Mouse (Mus musculus) granulocyte monocyte progenitor cell, adult 5-6 weeks (primary cell): ENCODE measurements at regions not wholly inside any gene's neighbourhood (a gene's known extent, or its start where the extent isn't known, plus 50 kb on each side); places are given as distances from the start of the nearest gene placed in this dataset.

Experiments used
- ATAC-seq: replicated peaks from 2 replicates; pipeline ENCODE4 v1.8.0; 2016; ENCODE audit warnings: mild to moderate bottlenecking, moderate TSS enrichment, inconsistent platforms; ENCODE audit not compliant: poor library complexity, severe bottlenecking

GRCm38 (mm10) chr1:35708176-35708788, 359.9 kb upstream of the Hs6st1 start:
- no peak for ATAC-seq

GRCm38 (mm10) chr1:35709214-35709613, 359.0 kb upstream of the Hs6st1 start:
- ATAC-seq = no peak

- no peak for ATAC-seq
These were observed 354.2 kb upstream of the Hs6st1 start for GRCm38 (mm10) chr1:35713961-35714360.

- no peak for ATAC-seq
These were observed 352.3 kb upstream of the Hs6st1 start for GRCm38 (mm10) chr1:35715931-35716330.

- no peak for ATAC-seq
These were observed 351.0 kb upstream of the Hs6st1 start for GRCm38 (mm10) chr1:35717166-35717565.

GRCm38 (mm10) chr1:35717659-35718058, 350.5 kb upstream of the Hs6st1 start:
- no peak for ATAC-seq

GRCm38 (mm10) chr1:35720063-35720462, 348.1 kb upstream of the Hs6st1 start:
- ATAC-seq = no peak

GRCm38 (mm10) chr1:35724366-35724900, 343.8 kb upstream of the Hs6st1 start:
- no peak for ATAC-seq

GRCm38 (mm10) chr1:35726596-35726995, 341.6 kb upstream of the Hs6st1 start:
- ATAC-seq = peak; percentile 52; the same call in 1 of the 2 replicates

- no peak for ATAC-seq
These were observed 340.8 kb upstream of the Hs6st1 start for GRCm38 (mm10) chr1:35727310-35727990.

GRCm38 (mm10) chr1:35729785-35730295, 338.4 kb upstream of the Hs6st1 start:
- ATAC-seq = no peak

GRCm38 (mm10) chr1:35730309-35730708, 337.9 kb upstream of the Hs6st1 start:
- no peak for ATAC-seq

GRCm38 (mm10) chr1:35736247-35736646, 332.0 kb upstream of the Hs6st1 start:
- ATAC-seq = no peak

- ATAC-seq = no peak
These were observed 318.6 kb upstream of the Hs6st1 start for GRCm38 (mm10) chr1:35749603-35750002.

GRCm38 (mm10) chr1:35750092-35750521, 318.1 kb upstream of the Hs6st1 start:
- ATAC-seq = no peak

- ATAC-seq = no peak
These were observed 315.6 kb upstream of the Hs6st1 start for GRCm38 (mm10) chr1:35752636-35753035.

- ATAC-seq = no peak
These were observed 314.0 kb upstream of the Hs6st1 start for GRCm38 (mm10) chr1:35754170-35754569.

- ATAC-seq = no peak
These were observed 309.2 kb upstream of the Hs6st1 start for GRCm38 (mm10) chr1:35759010-35759409.

GRCm38 (mm10) chr1:35759600-35759999, 308.6 kb upstream of the Hs6st1 start:
- peak; percentile 22 for ATAC-seq

- no peak for ATAC-seq
These were observed 305.1 kb upstream of the Hs6st1 start for GRCm38 (mm10) chr1:35763051-35763450.

GRCm38 (mm10) chr1:35763456-35763855, 304.7 kb upstream of the Hs6st1 start:
- no peak for ATAC-seq

- no peak for ATAC-seq
These were observed 304.1 kb upstream of the Hs6st1 start for GRCm38 (mm10) chr1:35764068-35764467.
